Mouse (Mus musculus) liver, embryonic 14.5 days (tissue): ENCODE data around the gene Hist2h4.

Experiments used
- CTCF ChIP-seq: IDR thresholded peaks from 2 replicates; pipeline ENCODE4 v1.5.1; 2016; ENCODE audit warnings: antibody characterized with exemption, low read depth, control low read depth
- EP300 ChIP-seq: IDR thresholded peaks from 2 replicates; pipeline ENCODE4 v1.6.1; 2016; ENCODE audit warnings: antibody characterized with exemption, low read depth

- TF ChIP-seq CTCF (no peak), EP300 (no peak)
These were observed 31.4 kb downstream of the Hist2h4 start for GRCm38 (mm10) chr3:96231758-96232120.
